Mouse (Mus musculus) cortical plate, adult 2 months (tissue): ENCODE results near the gene Plxnb3. TPM values are rescaled to one million over a fixed set of nuclear protein-coding genes. Genes with fewer than 3 reads are reported as not detected.

ENCODE experiments used
- H3K27ac ChIP-seq: fragments of 200-500 bp; 2 replicates; pipeline ENCODE4 v1.5.1; 2012; ENCODE audit warnings: low read length, control low read depth, inconsistent platforms; ENCODE audit not compliant: insufficient read depth
- H3K4me1 ChIP-seq: fragments of 200-500 bp; 2 replicates; pipeline ENCODE4 v1.6.1; 2011; ENCODE audit warnings: low read length; ENCODE audit not compliant: control insufficient read depth, insufficient read depth
- H3K4me3 ChIP-seq: fragments of 200-500 bp; 2 replicates; pipeline ENCODE4 v1.5.1; 2011; ENCODE audit warnings: mild to moderate bottlenecking, low read length, control low read depth; ENCODE audit not compliant: insufficient read depth
- CTCF ChIP-seq: fragments of 200-500 bp; IDR thresholded peaks from 2 replicates; pipeline ENCODE4 v1.5.1; 2011; ENCODE audit warnings: mild to moderate bottlenecking, control low read depth, low read length; ENCODE audit not compliant: insufficient read depth; ENCODE audit errors: extremely low read depth
- POLR2A ChIP-seq: fragments of 200-500 bp; IDR thresholded peaks from 2 replicates; pipeline ENCODE4 v1.6.1; 2011; ENCODE audit warnings: mild to moderate bottlenecking, low read length, control low read depth; ENCODE audit not compliant: insufficient read depth; ENCODE audit errors: extremely low read depth
- polyA plus RNA-seq: library from polyadenylated mRNA; depleted of rRNA; stranded (reverse); fragments of >200 nt; gene quantifications from 2 replicates; pipeline ENCODE4 v1.2.3, GENCODE M21; 2012; rRNA removed

Gene Plxnb3
- polyA plus RNA-seq, 1 experiment = 20.3 TPM

- Histone ChIP-seq H3K27ac (no peak overlapping the region), H3K4me3 (no peak overlapping the region), H3K4me1 (no peaks in the 10 kb centered on the region)
- TF ChIP-seq POLR2A (no peak), CTCF (peak; percentile 50)
These were observed 41.6 kb downstream of the Plxnb3 start for GRCm38 (mm10) chrX:73798502-73798901.

GRCm38 (mm10) chrX:73805814-73806213 lies 48.9 kb downstream of the Plxnb3 start:
- no peaks in the 10 kb centered on the region; the same call in 1 of the 2 replicates for H3K4me1 ChIP-seq
- no peak overlapping the region for H3K27ac ChIP-seq
- TF ChIP-seq CTCF = no peak
- no peak for TF ChIP-seq POLR2A
- H3K4me3 ChIP-seq = no peak overlapping the region

GRCm38 (mm10) chrX:73815072-73815471 lies 58.2 kb downstream of the Plxnb3 start:
- Histone ChIP-seq H3K27ac (no peak overlapping the region), H3K4me1 (no peaks in the 10 kb centered on the region), H3K4me3 (no peak overlapping the region)
- TF ChIP-seq CTCF (no peak), POLR2A (no peak)

- TF ChIP-seq CTCF (no peak), POLR2A (no peak)
- Histone ChIP-seq H3K27ac (no peak overlapping the region), H3K4me3 (no peak overlapping the region), H3K4me1 (no peaks in the 10 kb centered on the region)
These were observed 59.9 kb downstream of the Plxnb3 start for GRCm38 (mm10) chrX:73816596-73817314.

Other genes starting within 250 kb of the Plxnb3 start
- gene Dusp9, start 117.7 kb upstream of the Plxnb3 start, polyA plus RNA-seq = 0.81 and 1.2 TPM in 2 replicates
- gene Pnck, start 97.0 kb upstream of the Plxnb3 start, polyA plus RNA-seq = 90.2 and 98.5 TPM in 2 replicates
- 111 and 134 TPM in 2 replicates for gene Slc6a8, start 83.9 kb upstream of the Plxnb3 start, polyA plus RNA-seq
- 85.8 and 88.1 TPM in 2 replicates for gene Bcap31, start 40.9 kb upstream of the Plxnb3 start, polyA plus RNA-seq
- gene Abcd1, start 40.5 kb upstream of the Plxnb3 start, polyA plus RNA-seq = 16.6 and 16.9 TPM in 2 replicates
- gene Srpk3, start 17.3 kb downstream of the Plxnb3 start, polyA plus RNA-seq = 21.1 and 23.5 TPM in 2 replicates
- gene Idh3g, start 29.8 kb downstream of the Plxnb3 start, polyA plus RNA-seq = 609 and 638 TPM in 2 replicates
- 148 and 151 TPM in 2 replicates for gene Ssr4, start 29.9 kb downstream of the Plxnb3 start, polyA plus RNA-seq
- gene Pdzd4, start 67.9 kb downstream of the Plxnb3 start, polyA plus RNA-seq = 86.2 and 93.6 TPM in 2 replicates
- not detected in 2 replicates for gene Avpr2, start 135.0 kb downstream of the Plxnb3 start, polyA plus RNA-seq
- gene L1cam, start 139.0 kb downstream of the Plxnb3 start, polyA plus RNA-seq = 91.8 and 97.1 TPM in 2 replicates
- 6.5 and 7.9 TPM in 2 replicates for gene Arhgap4, start 164.8 kb downstream of the Plxnb3 start, polyA plus RNA-seq
- 74.5 and 80.4 TPM in 2 replicates for gene Naa10, start 164.9 kb downstream of the Plxnb3 start, polyA plus RNA-seq
- gene Renbp, start 173.8 kb downstream of the Plxnb3 start, polyA plus RNA-seq = 6.7 and 8.7 TPM in 2 replicates
- 33.1 and 33.3 TPM in 2 replicates for gene Hcfc1, start 209.3 kb downstream of the Plxnb3 start, polyA plus RNA-seq